Mouse (Mus musculus): ENCODE results near the gene Caskin1.
A peak's percentile ranks its signal among the peaks of the same experiment; 100 is the strongest.

Gene Caskin1

DNA sequence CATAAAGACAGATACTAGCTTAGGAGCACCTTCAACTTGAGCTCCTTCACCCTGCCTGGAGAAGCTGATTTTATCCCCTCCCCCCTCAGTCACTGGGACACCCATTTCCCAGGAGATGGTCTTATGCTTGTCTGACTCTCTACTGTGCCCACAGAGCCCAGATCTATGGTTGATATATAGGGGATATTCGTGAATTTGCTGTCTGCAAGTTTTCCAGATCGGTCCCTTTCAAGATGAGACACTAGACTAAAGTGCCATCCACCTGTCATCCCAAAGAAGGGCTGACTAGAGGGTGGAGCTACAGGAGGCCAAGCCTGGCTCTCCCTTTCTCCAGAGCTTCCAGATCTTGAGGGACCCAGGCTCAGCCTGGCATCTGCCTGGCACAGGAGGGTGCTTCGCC is 42.7 kb downstream of the Caskin1 start:
- DNase-seq (ENCODE audit: low read depth, low spot score) = no peak

DNA sequence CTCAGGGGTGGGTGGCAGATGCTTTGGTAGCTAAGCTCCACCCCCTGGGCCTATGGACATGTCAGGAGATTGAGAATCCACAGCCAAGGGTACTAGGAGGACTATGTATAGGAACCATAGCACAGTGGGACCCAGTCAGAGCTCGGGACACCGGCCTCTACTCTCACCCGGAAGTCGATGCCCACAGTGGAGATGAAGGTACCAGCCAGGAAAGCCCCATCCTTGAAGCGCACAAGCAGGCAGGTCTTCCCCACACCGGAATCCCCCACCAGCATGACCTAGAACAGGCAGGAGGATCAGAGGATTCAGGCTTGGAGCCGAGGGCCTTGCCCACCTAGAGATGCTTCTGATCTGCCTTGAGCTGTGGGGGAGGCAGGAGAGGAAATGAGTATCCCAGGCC is 43.6 kb downstream of the Caskin1 start:
- DNase-seq (ENCODE audit: low read depth, low spot score) = no peak

DNA sequence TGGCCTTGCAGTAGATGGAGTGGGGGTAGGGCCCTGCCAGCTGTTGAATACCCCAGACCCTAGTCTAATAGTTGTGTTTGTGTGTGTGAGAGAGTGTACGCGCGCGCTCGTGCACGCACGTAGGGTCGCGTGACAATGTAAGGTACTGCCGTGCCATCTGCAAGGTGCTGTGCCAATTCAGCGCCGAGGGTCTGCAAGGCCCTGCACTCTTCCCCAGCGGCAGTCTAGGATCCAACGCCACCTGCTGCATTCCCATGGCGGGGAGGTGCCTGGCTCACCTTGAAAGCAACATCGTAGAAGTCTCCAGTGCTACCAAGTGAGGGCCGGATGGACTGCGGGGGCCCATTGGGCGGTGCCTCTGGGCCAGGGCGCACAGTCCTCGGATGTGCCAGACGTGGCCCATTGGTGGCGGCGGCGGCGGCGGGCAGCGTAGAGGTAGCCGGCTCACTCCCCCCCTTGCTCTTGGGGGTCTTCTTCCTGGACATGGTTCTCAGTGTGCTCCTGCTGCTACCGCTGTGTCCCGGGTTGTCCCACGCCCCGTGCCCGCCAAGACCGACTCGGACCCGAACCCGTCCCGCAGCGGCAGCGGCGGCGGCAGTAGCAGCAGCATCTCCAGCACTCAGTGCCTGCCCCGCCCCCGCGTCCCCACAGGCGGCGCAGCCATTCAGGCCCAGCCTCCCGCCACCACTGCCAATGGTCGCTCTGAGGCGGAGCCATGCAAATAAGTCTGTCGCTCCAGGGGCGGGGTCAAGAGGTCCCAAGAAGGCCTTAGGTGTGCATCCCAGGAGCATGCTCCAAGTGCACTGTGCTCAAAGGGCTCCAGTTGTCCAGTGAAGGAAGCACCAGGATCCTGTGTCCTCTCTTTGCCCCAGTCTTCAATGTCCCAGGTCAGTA is 44.9 kb downstream of the Caskin1 start:
- DNase-seq (ENCODE audit: low read depth, low spot score) = no peak

DNA sequence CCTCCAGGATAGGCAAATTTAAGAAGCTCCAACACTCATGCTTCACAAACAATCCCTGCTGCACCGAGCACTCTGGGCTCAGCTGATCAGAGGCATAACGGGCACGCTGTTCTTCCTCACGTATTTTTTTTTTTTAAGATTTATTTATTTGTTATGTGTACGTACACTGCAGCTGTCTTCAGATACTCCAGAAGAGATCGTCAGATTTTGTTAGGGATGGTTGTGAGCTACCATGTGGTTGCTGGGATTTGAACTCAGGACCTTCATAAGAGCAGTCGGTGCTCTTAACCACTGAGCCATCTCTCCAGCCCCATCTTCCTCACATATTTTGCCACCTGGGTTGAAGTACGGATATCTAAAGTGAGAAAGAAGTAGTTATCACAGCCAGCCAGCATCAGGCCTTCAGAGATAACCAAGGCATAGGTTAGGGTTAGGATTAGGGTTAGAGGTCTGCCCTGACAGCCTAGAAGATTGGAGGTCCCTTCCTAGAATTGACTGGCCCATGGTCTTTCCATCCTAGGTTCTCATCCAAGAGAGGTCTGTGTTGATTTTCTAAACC is 45.8 kb downstream of the Caskin1 start, which contains the start of gene Rab26:
Rab26 (minus strand) TSS at position 51 of the 559 bp plus-strand sequence.
- no peak for DNase-seq (ENCODE audit: low read depth, low spot score)

DNA sequence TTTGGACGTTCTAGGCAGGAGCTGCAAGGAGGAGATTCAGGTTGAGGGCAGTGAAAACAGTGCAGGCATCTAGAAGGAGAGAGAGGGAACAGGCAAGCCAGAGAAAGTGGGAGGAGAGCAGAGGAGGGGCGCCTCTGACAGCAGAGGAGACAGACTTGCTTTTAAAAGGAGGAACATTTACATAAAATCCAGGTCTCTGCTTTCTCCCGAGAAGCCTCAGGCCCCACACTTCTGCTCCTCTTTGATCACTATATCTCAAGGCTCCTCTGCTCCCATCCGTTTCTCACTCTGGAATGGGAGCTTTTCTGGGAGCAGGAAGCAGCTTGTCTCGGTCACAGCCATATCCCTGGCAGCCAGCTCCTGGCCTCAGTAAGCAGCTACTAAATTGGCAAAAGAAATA is 46.9 kb downstream of the Caskin1 start:
- no peak for DNase-seq (ENCODE audit: low read depth, low spot score)

DNA sequence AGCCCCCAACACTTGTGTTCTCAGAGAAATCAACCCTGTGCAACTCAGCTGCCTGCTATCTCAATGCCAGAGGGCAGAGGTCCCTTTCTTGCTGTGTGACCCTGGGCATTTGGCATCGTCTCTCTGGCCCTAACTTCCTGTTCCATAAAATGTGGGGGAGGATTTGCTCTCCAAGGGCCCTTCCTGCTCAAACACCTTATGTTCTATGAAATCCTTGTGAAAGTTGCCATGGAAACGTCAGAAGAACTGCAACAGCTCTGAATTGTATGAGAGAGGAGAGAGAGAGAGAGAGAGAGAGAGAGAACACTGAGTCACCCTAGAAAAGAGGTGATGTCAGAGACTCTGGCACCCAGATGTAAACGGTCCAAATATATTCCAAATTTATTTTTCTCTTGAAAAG is 49.1 kb downstream of the Caskin1 start:
- DNase-seq (ENCODE audit: low read depth, low spot score) = peak; percentile 53

DNA sequence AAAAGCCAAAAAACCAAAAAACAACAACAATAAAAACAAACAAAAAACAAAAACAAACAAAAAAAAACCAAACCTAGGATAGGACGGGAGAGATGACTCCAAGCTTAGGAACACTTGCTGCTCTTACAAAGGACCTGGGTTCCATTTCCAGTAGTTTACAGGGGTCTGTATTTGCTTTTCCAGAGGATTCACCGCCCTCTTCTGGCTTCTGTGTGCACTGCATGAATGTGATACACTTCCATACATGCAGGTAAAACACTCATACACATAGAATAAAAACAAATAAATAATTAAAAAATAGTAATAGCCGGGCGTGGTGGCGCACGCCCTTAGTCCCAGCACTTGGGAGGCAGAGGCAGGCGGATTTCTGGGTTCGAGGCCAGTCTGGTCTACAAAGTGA is 50.5 kb downstream of the Caskin1 start:
- peak; percentile 80 for DNase-seq (ENCODE audit: low read depth, low spot score)

DNA sequence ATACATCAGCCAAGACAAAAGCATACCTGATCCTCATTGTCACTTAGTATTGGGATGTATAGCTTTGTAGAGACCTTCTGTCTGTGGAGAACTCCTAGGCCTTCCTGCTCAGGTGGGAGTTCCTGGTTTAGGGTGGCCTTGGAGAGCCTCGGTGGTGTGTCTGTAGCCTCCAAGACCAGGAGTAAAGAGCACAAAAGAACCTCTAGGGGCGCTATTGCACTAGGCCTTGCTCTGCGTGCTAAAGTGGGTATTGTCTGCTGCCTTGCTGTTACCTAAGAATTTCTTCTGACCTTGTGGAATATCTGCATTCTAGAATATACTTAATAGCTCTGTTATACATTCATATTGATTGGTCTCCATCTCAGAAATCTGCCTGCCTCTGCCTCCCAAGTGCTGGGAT is 52.0 kb downstream of the Caskin1 start:
- DNase-seq (ENCODE audit: low read depth, low spot score) = peak; percentile 86

DNA sequence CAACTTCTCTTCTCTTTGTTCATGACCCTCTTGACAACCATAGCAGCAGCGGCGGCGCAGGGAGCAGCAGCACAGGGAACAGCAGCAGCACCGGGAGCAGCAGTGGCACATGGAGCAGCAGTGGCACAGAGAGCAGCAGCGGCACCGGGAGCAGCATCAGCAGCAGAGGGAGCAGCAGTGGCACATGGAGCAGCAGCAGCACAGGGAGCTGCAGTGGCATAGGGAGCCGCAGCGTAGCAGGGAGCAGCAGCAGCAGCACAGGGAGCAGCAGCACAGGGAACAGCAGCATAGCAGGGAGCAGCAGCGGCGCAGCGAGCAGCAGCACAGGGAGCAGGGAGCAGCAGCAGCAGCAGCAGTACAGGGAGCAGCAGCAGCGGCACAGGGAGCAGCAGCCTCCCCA is 56.2 kb downstream of the Caskin1 start:
- DNase-seq (ENCODE audit: low read depth, low spot score) = no peak

DNA sequence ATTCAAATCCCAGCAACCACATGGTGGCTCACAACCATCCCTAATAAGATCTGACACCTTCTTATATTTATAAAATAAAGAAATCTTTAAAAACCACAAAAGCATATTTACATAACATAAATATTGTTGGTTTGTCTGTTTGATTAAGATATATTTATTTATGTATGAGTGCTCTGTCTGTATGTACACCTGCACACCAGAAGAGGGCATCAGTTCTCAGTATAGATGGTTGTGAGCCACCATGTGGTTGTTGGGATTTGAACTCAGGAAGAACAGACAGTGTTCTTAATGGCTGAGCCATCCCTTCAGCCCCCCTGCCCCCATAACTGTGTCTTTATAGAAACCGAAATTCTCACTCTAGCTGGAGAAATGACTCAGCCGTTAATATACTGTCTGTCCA is 56.8 kb downstream of the Caskin1 start:
- DNase-seq (ENCODE audit: low read depth, low spot score) = no peak

DNA sequence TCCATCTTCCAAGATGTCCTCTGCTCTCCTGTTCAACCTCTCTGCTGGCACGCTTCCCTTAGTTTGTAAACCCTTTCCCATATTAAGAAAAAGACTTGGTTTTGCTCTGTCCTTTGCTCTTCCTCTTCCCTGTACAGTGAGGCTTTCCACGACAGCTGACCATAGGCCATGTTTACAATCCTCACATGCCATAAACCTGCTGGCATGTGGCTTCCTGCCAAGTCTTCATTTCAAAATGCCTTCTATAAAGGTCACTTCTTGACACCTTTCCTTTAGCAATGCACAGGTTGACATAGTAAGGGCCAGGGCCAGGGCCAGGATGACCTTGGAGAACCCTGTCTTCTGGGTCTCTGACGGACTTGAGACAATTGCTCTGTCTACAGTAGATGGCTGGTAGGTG is 57.8 kb downstream of the Caskin1 start:
- DNase-seq (ENCODE audit: low read depth, low spot score) = no peak

DNA sequence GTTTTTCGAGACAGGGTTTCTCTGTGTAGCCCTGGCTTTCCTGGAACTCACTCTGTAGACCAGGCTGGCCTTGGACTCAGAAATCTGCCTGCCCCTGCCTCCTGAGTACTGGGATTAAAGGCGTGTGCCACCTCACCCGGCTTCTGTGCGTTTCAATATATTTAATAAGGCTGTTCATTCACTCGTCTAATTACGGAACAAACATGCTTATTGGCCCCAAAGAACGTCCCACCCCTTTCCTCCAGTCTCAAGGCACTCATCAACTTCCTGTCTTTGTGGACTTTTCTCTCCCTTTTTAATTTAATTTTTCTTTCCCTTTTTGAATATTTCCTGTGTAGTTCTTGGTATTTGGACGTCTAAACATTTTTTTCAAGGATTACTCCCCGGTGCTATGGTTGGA is 60.0 kb downstream of the Caskin1 start:
- no peak for DNase-seq (ENCODE audit: low read depth, low spot score)

DNA sequence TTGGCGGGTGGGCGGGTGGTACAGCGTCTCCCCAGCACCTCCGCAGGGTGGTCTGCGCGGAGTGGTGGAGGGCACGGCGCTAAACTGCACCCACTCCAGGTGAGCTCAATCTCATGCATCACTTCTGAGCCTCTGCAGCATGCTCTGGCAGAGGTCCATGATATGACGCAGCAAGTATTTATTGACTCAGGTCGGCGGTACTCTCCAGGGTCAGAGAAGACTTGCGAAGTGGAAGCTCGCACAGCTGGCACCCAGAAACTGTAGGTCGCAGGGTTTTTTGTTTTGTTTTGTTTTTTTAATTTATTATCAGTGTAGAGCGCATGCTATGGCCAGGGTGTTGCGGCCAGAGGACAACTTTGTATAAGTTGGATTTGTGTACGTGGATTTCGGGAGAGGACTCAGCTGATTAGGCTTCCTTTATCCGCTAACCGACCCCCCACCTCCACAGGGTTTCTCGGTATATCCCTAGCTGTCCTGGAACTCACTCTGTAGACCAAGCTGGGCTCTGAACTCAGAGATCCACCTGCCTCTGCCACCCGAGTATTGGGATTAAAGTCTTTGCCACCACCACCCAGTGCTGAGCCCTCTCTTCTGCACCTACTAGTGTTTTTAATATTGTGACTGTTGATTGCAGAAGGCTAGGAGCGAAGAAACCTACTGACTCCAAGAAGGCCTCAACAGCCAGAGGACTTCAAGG is 60.7 kb downstream of the Caskin1 start:
- DNase-seq (ENCODE audit: low read depth, low spot score) = peak; percentile 77

DNA sequence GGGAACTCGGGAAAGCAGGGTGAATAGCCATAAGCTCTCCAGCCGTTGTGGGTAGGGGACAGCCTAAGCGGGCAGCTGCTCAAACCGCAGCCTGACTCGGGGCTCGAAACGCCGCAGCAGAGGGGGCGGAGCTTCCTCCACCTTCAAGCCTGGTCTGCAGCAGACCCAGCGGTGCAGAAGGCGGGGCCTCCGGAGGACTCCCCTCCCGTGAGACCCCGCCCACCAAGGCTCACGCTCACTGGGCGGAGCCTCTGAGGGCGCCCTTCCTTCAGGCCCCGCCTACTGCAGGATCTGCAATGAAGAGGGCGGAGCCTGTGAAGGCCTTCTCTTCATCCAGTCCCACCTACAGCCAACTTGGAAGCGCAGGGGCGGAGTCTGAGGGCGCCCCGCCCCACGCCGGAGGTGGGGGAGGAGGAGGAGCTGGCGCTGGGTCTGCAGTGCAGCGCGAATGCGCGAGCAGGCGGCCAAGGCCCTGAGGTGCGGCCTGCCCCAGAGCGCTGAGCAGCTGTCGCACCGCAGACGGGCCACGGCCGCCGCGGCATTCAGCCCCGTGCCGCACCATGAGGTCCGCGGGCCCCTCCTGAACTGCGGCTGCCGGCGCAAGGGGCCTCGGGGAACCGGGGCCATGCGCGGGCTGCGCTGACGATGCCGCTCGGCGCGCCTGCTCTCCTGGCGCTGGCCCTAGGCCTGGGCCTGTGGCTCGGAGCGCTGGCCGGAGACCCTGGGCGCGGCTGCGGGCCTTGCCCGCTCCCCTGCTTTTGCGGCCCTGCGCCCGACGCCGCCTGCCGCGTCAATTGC is 61.4 kb downstream of the Caskin1 start, which contains the start of gene Pkd1:
Pkd1 (plus strand) TSS at position 217 of the 798 bp plus-strand sequence.
- DNase-seq (ENCODE audit: low read depth, low spot score) = peak; percentile 99

DNA sequence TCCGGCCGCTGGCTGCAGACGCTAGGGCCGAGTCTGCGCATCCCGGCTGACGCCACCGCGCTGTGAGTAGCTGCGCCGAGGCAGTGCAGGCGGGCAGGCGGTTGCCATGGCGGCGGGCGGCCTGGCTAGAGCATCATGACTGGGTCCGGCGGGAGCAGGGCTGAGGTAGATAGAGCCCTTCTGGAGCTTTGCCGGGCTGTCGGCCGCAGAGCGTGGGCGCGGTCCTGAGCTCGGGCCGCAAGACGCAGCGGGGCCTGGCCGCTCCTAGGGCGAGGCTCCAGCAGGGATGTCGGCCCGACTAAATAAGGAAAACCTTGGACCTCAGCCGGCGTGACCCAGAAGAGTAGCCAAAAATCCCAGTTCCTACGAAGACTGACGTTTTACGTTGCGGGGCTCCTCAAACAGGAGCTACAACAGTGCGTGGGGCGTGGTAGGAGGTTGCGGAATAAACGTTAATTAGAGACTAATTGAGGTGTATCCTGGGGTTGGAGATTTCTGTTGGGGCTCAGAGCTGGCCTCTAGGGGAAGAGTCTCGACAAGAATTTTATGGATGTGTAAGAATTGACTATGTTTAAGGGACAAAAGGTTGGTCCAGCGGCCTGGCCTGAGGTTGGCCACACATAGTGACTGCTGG is 62.1 kb downstream of the Caskin1 start:
- DNase-seq (ENCODE audit: low read depth, low spot score) = peak; percentile 91

DNA sequence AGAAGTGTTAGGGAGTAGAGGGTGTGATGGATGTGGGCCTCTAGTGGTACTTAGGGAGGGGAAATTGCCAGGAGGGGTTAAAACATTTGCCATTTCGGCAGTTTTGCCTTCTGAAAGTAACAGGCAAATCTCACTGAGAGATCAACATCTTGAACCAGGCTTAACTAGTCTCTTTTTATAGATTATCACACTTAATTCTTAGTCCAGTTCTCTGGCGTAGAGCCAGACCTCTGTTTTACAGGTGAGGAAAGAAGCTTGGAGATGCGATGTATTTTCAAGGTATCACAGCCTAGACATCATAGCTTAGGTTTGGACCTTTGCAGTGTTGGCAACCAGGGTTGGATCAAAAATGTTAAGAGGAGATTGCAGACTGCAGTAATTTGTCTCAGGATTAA is 62.6 kb downstream of the Caskin1 start:
- DNase-seq (ENCODE audit: low read depth, low spot score) = no peak

DNA sequence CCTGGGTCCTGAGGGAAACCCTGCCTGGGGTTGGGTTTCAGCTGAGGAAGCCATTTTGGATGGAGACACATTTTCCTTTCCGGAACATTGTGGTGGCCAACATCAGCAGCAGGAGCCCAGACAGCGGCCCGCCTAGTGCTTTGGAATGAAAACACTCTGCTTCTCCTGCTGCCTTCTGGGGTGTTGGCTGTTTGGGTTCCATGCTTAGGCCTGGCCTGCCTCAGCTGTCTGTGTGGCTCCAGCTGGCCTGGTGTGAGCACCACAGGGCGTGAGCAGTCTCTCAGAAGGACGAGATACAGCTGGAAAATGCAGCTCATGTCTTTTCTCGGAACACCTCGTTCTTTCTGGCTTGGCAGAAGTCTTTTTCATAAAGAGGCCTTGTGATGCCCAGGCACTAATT is 68.7 kb downstream of the Caskin1 start:
- DNase-seq (ENCODE audit: low read depth, low spot score) = no peak
